Mouse (Mus musculus) left cerebral cortex, adult 8-10 months (tissue): ENCODE measurements at regions not wholly inside any gene's neighbourhood (a gene's known extent, or its start where the extent isn't known, plus 50 kb on each side); places are given as distances from the start of the nearest gene placed in this dataset.
A peak's percentile ranks its signal among the peaks of the same experiment; 100 is the strongest.

Source experiments
- DNase-seq, 2 experiments: peaks; one replicate each; pipeline ENCODE4 v3.0.0; 2022; ENCODE audit warnings: low spot score in 2 of 2

- peak in 1 of 2 experiments; percentile 15 for DNase-seq
These were observed 99.4 kb upstream of the Spred1 start for GRCm38 (mm10) chr2:117021787-117022186.

GRCm38 (mm10) chr2:117023436-117023835 lies 97.7 kb upstream of the Spred1 start:
- no peak for DNase-seq

GRCm38 (mm10) chr2:117027071-117027470 lies 94.1 kb upstream of the Spred1 start:
- DNase-seq = no peak

- DNase-seq = no peak
These were observed 92.4 kb upstream of the Spred1 start for GRCm38 (mm10) chr2:117028771-117029170.

- DNase-seq = no peak
These were observed 84.8 kb upstream of the Spred1 start for GRCm38 (mm10) chr2:117036197-117036872.

- DNase-seq = no peak
These were observed 81.0 kb upstream of the Spred1 start for GRCm38 (mm10) chr2:117040211-117040610.

GRCm38 (mm10) chr2:117043831-117044230 lies 77.3 kb upstream of the Spred1 start:
- DNase-seq = no peak

- no peak for DNase-seq
These were observed 72.9 kb upstream of the Spred1 start for GRCm38 (mm10) chr2:117048290-117048730.

GRCm38 (mm10) chr2:117050061-117050460 lies 71.1 kb upstream of the Spred1 start:
- DNase-seq = no peak

- DNase-seq = no peak
These were observed 57.0 kb upstream of the Spred1 start for GRCm38 (mm10) chr2:117064126-117064525.

GRCm38 (mm10) chr2:117070348-117070747 lies 50.8 kb upstream of the Spred1 start:
- DNase-seq = no peak

GRCm38 (mm10) chr2:117071098-117071497 lies 50.1 kb upstream of the Spred1 start:
- no peak for DNase-seq
